Mouse (Mus musculus) brain, embryonic 14.5 days (tissue): ENCODE data around the gene B3gnt2. TPM values are rescaled to one million over a fixed set of nuclear protein-coding genes. Genes with fewer than 3 reads are reported as not detected.

Experiments used
- DNase-seq: peaks from one replicate; pipeline ENCODE4 v3.0.0-alpha.2; 2011; ENCODE audit warnings: low read depth
- CTCF ChIP-seq: fragments of 200-500 bp; IDR thresholded peaks from 2 replicates; pipeline ENCODE4 v1.5.1; 2012; ENCODE audit warnings: inconsistent platforms, mild to moderate bottlenecking, moderate library complexity, borderline replicate concordance; ENCODE audit not compliant: insufficient read depth, insufficient read length; ENCODE audit errors: extremely low read depth
- POLR2A ChIP-seq: fragments of 200-500 bp; IDR thresholded peaks from 2 replicates; pipeline ENCODE4 v1.6.1; 2012; ENCODE audit warnings: mild to moderate bottlenecking, inconsistent platforms, borderline replicate concordance; ENCODE audit not compliant: poor library complexity, insufficient read depth, insufficient read length, severe bottlenecking; ENCODE audit errors: extremely low read depth
- polyA plus RNA-seq: library from polyadenylated mRNA; depleted of rRNA; stranded (reverse); fragments of >200 nt; gene quantifications from 2 replicates; pipeline ENCODE4 v1.2.3, GENCODE M21; 2012; rRNA removed

B3gnt2 gene
- polyA plus RNA-seq: 2.0 and 2.3 TPM in 2 replicates

DNA sequence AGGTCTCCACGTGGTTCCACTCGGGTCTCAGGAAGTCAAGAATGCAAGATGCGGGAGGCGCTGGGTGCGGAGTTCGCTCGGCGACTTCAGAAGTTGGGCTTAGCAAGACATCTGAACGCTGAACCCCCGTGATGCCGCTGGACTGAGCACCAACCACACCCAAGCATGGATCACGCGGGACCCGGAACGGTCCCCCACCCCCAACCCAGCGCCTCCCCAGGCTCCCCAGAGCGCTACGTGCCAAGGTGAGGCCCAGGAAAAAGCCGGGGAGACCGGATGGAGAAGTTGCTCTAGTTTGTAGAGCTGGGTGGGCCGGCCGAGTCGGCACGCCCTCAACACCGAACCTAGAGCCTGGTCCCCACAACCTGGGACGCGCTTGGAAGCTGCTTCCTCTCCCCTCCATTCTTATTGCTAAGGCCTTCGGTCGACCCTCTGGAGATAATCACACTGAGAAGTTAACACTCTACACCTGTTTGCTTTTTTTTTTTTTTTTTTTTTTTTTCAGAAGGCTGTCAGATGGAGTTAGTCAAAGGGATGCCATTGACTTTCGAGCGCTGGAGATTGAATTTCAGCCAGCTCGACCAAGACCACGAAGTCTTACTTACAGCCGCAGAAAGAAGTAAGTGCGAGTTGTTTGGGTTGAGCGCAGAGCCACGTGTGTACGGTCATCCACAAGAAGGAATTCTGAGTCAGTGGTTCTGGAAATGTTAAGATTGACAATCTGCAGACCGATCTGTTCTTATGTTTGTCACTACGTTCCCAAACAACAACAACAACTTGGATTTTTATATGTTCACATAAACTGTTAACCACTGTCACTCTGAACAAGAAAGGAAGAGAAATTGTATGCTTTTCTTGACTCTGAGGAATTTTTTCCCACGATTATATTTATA is at the start of gene B3gnt2:
TSS of gene B3gnt2 (minus strand) at position 627 of the 893 bp plus-strand sequence.
- TF ChIP-seq CTCF (no peak), POLR2A (no peak)
- no peak for DNase-seq

- TF ChIP-seq POLR2A (no peak), CTCF (no peak)
- no peak for DNase-seq
These were observed 45.7 kb upstream of the B3gnt2 start for GRCm38 (mm10) chr11:22906453-22906865.

- DNase-seq: no peak
- TF ChIP-seq POLR2A: no peak
- no peak for TF ChIP-seq CTCF
These were observed 42.2 kb upstream of the B3gnt2 start for GRCm38 (mm10) chr11:22902923-22903322.

DNA sequence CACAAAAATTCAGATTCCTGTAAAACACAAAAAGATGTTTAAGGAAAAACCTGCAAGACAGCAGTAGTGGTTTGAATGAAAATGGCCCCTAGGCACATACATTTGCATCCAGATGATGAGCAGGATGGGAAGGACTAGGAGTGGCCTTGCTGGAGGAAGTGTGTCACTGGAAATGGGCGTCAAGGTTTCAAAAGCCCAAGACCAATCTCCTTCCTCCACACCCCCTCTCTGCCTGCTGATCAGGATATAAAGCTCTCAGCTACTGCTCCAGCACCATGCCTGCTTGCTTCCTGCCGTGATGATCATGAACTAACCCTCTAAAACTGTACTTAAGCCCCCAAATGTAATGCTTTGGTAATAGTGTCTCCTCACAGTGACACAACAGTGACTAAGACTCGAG is 39.3 kb upstream of the B3gnt2 start:
- TF ChIP-seq POLR2A (no peak), CTCF (no peak)
- DNase-seq: no peak

- no peak for TF ChIP-seq CTCF
- no peak for TF ChIP-seq POLR2A
- DNase-seq: no peak
These were observed 36.9 kb upstream of the B3gnt2 start for GRCm38 (mm10) chr11:22897642-22898041.

DNA sequence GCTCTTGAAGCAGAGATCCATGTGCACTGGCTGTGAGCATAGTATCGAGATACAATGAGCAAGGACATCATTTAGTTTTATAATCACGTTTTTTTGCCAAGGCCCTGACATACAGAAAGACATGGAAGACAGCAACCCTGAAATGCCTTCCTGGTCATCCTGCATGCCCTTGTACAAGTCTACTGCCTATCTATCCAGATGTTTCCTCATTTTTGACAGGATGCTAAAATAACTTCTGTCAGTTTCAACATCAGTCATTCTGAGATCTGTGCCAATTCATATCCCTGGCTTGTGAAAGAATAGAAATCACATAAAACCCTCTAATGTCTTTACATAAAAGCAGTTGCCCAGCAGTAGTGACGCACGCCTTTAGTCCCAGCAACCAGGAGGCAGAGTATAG is 36.4 kb upstream of the B3gnt2 start:
- DNase-seq: no peak
- TF ChIP-seq POLR2A: no peak
- TF ChIP-seq CTCF: no peak

DNA sequence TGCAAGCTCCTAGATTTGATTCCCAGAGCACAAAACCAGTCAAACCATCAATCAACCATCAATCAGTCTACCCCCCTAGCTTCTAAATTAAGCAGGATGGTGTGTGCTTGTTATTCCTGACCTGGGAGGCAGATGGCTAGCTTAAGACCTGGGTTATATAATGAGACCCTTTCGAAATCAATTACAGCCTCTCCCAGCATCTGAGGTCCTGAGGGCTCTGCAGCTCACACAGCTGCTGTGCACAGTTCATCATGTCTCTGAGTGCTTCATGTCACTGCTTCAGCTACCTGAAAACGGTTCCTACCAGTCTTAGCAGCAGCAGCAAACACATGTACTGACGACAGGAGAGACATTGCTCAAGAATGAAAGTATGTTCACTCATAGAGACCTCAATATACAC is 32.3 kb upstream of the B3gnt2 start:
- TF ChIP-seq POLR2A (no peak), CTCF (no peak)
- peak; percentile 34 for DNase-seq

- no peak for DNase-seq
- TF ChIP-seq CTCF (no peak), POLR2A (no peak)
These were observed 31.7 kb upstream of the B3gnt2 start for GRCm38 (mm10) chr11:22892466-22892865.

GRCm38 (mm10) chr11:22891876-22892275 is 31.1 kb upstream of the B3gnt2 start:
- TF ChIP-seq CTCF (no peak), POLR2A (no peak)
- DNase-seq: no peak

DNA sequence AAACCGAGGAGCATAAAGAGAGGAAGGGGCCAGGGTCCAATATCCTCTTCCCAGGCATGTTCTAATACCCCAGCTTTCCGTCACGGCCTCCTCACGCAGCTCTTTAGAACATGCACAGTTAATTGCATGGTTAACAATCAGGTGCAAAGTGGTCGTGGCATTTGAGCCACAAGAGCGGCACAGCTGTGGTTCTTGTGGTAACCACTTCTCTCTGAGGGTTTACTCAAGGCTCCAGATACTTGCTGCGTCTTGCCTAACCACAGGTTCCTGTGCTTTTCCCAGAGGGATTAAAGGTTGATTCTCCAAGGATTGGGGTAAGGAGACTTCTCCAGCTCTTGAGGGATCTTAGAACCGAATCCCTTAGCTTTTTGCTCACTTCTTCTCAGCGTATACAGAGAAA is 30.5 kb upstream of the B3gnt2 start:
- no peak for TF ChIP-seq CTCF
- no peak for TF ChIP-seq POLR2A
- DNase-seq: no peak

DNA sequence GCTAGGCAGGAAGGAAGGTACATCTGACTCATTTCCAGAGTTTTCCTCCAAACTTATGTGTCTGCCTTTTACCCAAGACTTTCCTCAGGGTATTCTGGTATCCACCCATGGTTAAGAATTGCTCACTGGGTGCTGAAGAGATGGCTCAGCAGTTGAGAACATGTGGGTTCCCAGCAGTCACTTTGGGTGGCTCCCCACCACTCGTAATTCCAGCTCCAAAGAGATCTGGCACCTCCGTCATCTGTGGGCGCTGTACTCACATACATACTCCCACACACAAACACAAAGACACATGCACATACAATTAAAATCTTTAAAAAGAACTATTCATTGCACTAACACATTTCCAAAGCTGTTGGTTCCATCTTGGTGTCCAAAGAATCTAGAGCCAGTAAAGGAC is 28.5 kb upstream of the B3gnt2 start:
- TF ChIP-seq POLR2A (no peak), CTCF (no peak)
- no peak for DNase-seq

DNA sequence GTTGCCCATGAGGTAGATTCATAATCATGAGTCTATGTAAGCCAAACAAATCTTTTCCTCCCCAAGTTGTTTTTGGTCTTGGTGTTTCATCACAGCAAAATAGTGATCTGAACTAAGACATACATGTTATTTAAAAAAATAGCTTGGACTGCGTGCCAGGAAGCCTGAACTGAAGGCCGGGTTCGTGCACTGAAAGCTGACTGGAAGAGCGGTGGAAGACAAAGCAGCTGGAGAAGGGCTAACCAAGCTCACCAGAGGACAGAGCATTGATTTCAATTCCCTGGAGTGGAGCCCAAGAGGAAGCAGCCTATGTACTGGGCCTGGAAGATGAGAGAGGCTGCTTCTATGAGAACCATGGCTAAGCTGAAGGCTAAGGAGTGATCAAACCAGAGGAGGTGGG is 26.2 kb upstream of the B3gnt2 start:
- no peak for TF ChIP-seq POLR2A
- no peak for TF ChIP-seq CTCF
- no peak for DNase-seq

GRCm38 (mm10) chr11:22885350-22885749 is 24.6 kb upstream of the B3gnt2 start:
- TF ChIP-seq CTCF (no peak), POLR2A (no peak)
- no peak for DNase-seq

DNA sequence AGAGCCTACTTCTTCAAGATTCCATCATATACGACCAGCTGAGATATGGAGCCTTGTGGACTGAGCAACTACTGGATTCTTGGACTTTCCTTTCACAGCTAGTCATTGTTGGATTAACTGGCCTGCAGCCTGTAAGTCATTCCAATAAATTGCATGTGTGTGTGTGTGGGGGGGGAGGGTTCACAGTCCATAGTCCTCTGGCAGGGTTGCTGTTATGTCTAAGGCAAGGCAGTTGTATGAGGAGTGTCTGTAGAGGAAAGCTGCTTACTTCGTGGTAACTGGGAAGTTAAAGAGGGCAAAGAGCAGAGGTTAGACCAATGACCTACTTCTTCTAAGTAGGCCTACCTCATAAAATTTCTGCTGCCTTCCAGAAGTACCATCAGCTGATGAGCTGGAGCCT is 22.9 kb upstream of the B3gnt2 start:
- no peak for TF ChIP-seq POLR2A
- DNase-seq: no peak
